Mouse (Mus musculus) neural tube, embryonic 13.5 days (tissue): ENCODE measurements around the gene Sgsm2. TPM values are rescaled to one million over a fixed set of nuclear protein-coding genes. Genes with fewer than 3 reads are reported as not detected.

ENCODE experiments used
- ATAC-seq: fragments of 200-750 bp; cut with Nextera tagmentation; 2 replicates; pipeline ENCODE4 v1.8.0; 2017; ENCODE audit warnings: low read depth, mild to moderate bottlenecking, moderate TSS enrichment, moderate library complexity
- H3K27ac ChIP-seq: fragments of 300-500 bp; sonication (generic); replicated peaks from 2 replicates; pipeline ENCODE4 v1.5.1; 2015; ENCODE audit warnings: moderate library complexity, mild to moderate bottlenecking, inconsistent platforms
- H3K27me3 ChIP-seq: fragments of 300-500 bp; sonication (generic); 2 replicates; pipeline ENCODE4 v1.6.1; 2015; ENCODE audit warnings: mild to moderate bottlenecking, inconsistent platforms
- H3K36me3 ChIP-seq: fragments of 300-500 bp; sonication (generic); 2 replicates; pipeline ENCODE4 v1.6.1; 2015; ENCODE audit warnings: mild to moderate bottlenecking, inconsistent platforms
- H3K4me1 ChIP-seq: fragments of 300-500 bp; sonication (generic); replicated peaks from 2 replicates; pipeline ENCODE4 v1.6.1; 2015; ENCODE audit warnings: inconsistent platforms
- H3K4me2 ChIP-seq: fragments of 300-500 bp; sonication (generic); 2 replicates; pipeline ENCODE4 v1.6.1; 2015; ENCODE audit warnings: inconsistent platforms, mild to moderate bottlenecking, moderate library complexity
- H3K4me3 ChIP-seq: fragments of 300-500 bp; sonication (generic); 2 replicates; pipeline ENCODE4 v1.5.1; 2015; ENCODE audit warnings: mild to moderate bottlenecking, inconsistent platforms
- H3K9ac ChIP-seq: fragments of 300-500 bp; sonication (generic); 2 replicates; pipeline ENCODE4 v1.6.1; 2015; ENCODE audit warnings: moderate library complexity, mild to moderate bottlenecking, inconsistent platforms
- H3K9me3 ChIP-seq: fragments of 300-500 bp; sonication (generic); 2 replicates; pipeline ENCODE4 v1.6.1; 2016; ENCODE audit warnings: inconsistent platforms
- WGBS: fragments of 180-500 bp; shearing (Covaris S2); methylation state at CpG from one replicate; pipeline ENCODE4 v1.1.7; 2015; 5-methylcytosine and 5-hydroxymethylcytosine counted together
- polyA plus RNA-seq: library from polyadenylated mRNA; unstranded; fragments of >200 nt; fragmentation: Nextera tagmentation; extraction: Ambion mirVana; gene quantifications from 2 replicates; pipeline ENCODE4 v1.2.1, GENCODE M21; 2015

Gene Sgsm2
- 17.1 and 19.7 TPM in 2 replicates for polyA plus RNA-seq

- Histone ChIP-seq H3K27ac (peak within 1 kb of the TSS; percentile 94), H3K9me3 (no peaks in the 10 kb centered on the region), H3K4me2 (peak within 1 kb of the TSS; percentile 90), H3K9ac (peak within 1 kb of the TSS; percentile 93), H3K27me3 (no peaks in the 10 kb centered on the region), H3K36me3 (peaks cover 28% of the 10 kb centered on the region), H3K4me1 (peaks cover 51% of the 10 kb centered on the region), H3K4me3 (peak within 1 kb of the TSS; percentile 90)
- peak; percentile 81 for ATAC-seq
- under 1% methylated on average over 68 of the region's 74 CpGs for WGBS
These were observed at the start of gene Sgsm2 for GRCm38 (mm10) chr11:74896901-74897677. Gene Sgsm2, minus strand, starts transcription at chr11:74897060.

DNA sequence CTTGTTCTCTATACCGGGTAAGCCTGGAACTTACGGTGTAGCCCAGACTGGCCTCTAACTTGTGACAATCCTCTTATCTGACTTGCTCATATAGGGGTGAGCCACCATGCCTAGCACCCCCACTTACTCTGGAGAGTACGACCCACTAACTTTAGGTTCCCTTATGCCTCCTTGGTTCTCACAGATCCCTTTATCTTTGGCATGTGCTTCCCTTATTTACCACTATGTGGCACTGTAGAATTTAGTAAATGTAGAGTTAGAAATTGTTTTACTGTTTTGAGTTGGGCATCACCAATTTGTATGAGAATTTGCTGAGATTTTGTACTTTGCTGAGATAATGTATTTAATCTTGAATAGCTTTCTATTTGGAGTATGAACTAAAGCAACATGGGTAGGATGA lies 49.5 kb upstream of the Sgsm2 start:
- Histone ChIP-seq H3K27me3 (no peaks in the 10 kb centered on the region), H3K9me3 (no peaks in the 10 kb centered on the region), H3K4me3 (no peak overlapping the region), H3K36me3 (peaks cover 56% of the 10 kb centered on the region), H3K4me1 (no peaks in the 10 kb centered on the region), H3K4me2 (no peak overlapping the region), H3K27ac (no peak overlapping the region), H3K9ac (no peak overlapping the region)
- WGBS, result 82% methylated on average over 3 of the region's 3 CpGs
- no peak for ATAC-seq

DNA sequence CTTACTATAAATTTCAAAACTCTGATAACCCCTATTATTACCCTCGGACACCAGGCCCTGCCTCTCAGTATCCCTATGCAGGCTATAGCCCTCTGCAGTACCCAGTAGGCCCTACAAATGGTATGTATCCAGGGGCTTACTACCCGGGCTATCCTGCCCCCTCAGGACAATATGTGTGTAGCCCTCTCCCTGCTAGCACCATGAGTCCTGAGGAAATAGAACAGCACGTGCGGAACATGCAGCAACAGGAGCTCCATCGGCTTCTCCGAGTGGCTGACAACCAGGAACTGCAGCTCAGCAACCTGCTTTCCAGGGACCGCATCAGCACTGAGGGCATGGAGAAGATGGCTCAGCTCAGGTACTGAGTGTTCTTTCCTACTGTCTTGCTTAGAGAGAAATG lies 33.5 kb upstream of the Sgsm2 start:
- Histone ChIP-seq H3K4me1 (peaks cover 14% of the 10 kb centered on the region), H3K36me3 (peaks cover 57% of the 10 kb centered on the region), H3K27me3 (no peaks in the 10 kb centered on the region), H3K9me3 (no peaks in the 10 kb centered on the region), H3K9ac (no peak overlapping the region), H3K4me2 (no peak overlapping the region), H3K4me3 (no peak overlapping the region), H3K27ac (no peak overlapping the region)
- WGBS, result 93% methylated on average over 7 of the region's 7 CpGs
- no peak for ATAC-seq

GRCm38 (mm10) chr11:74929111-74929510 lies 32.3 kb upstream of the Sgsm2 start:
- no peak for ATAC-seq

DNA sequence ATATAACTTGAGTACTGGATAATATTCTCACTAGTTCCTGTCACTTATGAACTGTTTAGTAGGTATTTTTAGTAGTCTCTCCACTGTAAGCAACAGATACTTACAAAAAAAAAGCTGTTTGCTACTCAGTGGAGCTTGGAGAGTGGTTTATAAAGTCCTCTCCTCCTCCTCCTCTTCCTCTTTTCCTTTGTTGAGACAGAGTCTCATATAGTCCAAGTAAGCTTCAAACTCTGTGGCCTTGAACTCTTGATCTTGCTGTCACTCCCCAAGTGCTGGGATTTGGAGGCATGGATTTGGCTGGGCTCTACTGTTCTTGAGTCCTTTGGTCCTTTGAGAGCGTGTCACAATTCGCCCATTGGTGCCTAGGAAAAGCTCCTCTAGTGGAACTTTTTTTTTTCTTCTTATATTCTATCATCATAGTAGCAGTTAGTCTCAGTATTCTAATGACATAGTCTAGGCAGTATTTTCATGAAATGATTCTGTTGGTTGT lies 30.4 kb upstream of the Sgsm2 start:
- H3K9me3 ChIP-seq, result no peaks in the 10 kb centered on the region
- H3K27me3 ChIP-seq, result no peaks in the 10 kb centered on the region
- H3K9ac ChIP-seq, result no peak overlapping the region
- peak overlapping the region; percentile 96; the same call in 1 of the 2 replicates for H3K4me3 ChIP-seq
- H3K27ac ChIP-seq, result no peak overlapping the region
- ATAC-seq, result no peak
- WGBS, result 94% methylated on average over 2 of the region's 2 CpGs
- peaks cover 26% of the 10 kb centered on the region for H3K36me3 ChIP-seq
- 0 out of 2 replicates have a peak overlapping the region, but pooled peaks have one; percentile 14 for H3K4me2 ChIP-seq
- peaks cover 24% of the 10 kb centered on the region for H3K4me1 ChIP-seq

More at GRCm38 (mm10) chr11:74929111-74929510, 32.3 kb upstream of the Sgsm2 start:
- no peak overlapping the region for H3K27ac ChIP-seq
- no peaks in the 10 kb centered on the region for H3K27me3 ChIP-seq
- no peak overlapping the region for H3K4me2 ChIP-seq
- 79% methylated on average over 4 of the region's 4 CpGs for WGBS
- H3K9me3 ChIP-seq, result no peaks in the 10 kb centered on the region
- H3K4me3 ChIP-seq, result no peak overlapping the region
- no peak overlapping the region for H3K9ac ChIP-seq
- peaks cover 23% of the 10 kb centered on the region for H3K4me1 ChIP-seq
- H3K36me3 ChIP-seq, result peaks cover 44% of the 10 kb centered on the region

- peak overlapping the region; percentile 96 for H3K4me3 ChIP-seq
- no peaks in the 10 kb centered on the region for H3K9me3 ChIP-seq
- peaks cover 21% of the 10 kb centered on the region for H3K36me3 ChIP-seq
- peak; percentile 24; the same call in 1 of the 2 replicates for ATAC-seq
- H3K4me1 ChIP-seq, result peaks cover 24% of the 10 kb centered on the region
- WGBS, result 7% methylated on average over 11 of the region's 11 CpGs
- H3K27ac ChIP-seq, result peak overlapping the region; percentile 98
- H3K4me2 ChIP-seq, result peak overlapping the region; percentile 69
- no peaks in the 10 kb centered on the region for H3K27me3 ChIP-seq
- H3K9ac ChIP-seq, result peak overlapping the region; percentile 94
These were observed 29.6 kb upstream of the Sgsm2 start for GRCm38 (mm10) chr11:74926388-74927005.

- peak; percentile 95 for ATAC-seq
These were observed 28.9 kb upstream of the Sgsm2 start, which contains the start of the genes Smg6 and Srr for GRCm38 (mm10) chr11:74925577-74926387. Gene Smg6, plus strand, starts transcription at chr11:74925823. Gene Srr, minus strand, starts transcription at chr11:74925948.

GRCm38 (mm10) chr11:74924149-74924548 lies 27.3 kb upstream of the Sgsm2 start:
- peaks cover 7% of the 10 kb centered on the region for H3K36me3 ChIP-seq
- H3K27ac ChIP-seq, result no peak overlapping the region
- no peak for ATAC-seq
- 0 out of 2 replicates have a peak overlapping the region, but pooled peaks have one; percentile 69 for H3K4me2 ChIP-seq
- no peaks in the 10 kb centered on the region for H3K9me3 ChIP-seq
- H3K4me1 ChIP-seq, result peaks cover 24% of the 10 kb centered on the region
- no peak overlapping the region for H3K9ac ChIP-seq
- H3K27me3 ChIP-seq, result no peaks in the 10 kb centered on the region
- WGBS, result 62% methylated on average over 4 of the region's 4 CpGs
- H3K4me3 ChIP-seq, result no peak overlapping the region

More at GRCm38 (mm10) chr11:74925577-74926387, 28.9 kb upstream of the Sgsm2 start, which contains the start of the genes Smg6 and Srr:
- peak within 1 kb of the TSS; percentile 98 for H3K27ac ChIP-seq
- peaks cover 24% of the 10 kb centered on the region for H3K4me1 ChIP-seq
- WGBS, result under 1% methylated on average over 86 of the region's 88 CpGs
- peak within 1 kb of the TSS; percentile 94 for H3K9ac ChIP-seq
- H3K4me3 ChIP-seq, result peak within 1 kb of the TSS; percentile 96
- peaks cover 18% of the 10 kb centered on the region for H3K36me3 ChIP-seq
- no peaks in the 10 kb centered on the region for H3K9me3 ChIP-seq
- H3K27me3 ChIP-seq, result no peaks in the 10 kb centered on the region
- peak within 1 kb of the TSS; percentile 69 for H3K4me2 ChIP-seq

DNA sequence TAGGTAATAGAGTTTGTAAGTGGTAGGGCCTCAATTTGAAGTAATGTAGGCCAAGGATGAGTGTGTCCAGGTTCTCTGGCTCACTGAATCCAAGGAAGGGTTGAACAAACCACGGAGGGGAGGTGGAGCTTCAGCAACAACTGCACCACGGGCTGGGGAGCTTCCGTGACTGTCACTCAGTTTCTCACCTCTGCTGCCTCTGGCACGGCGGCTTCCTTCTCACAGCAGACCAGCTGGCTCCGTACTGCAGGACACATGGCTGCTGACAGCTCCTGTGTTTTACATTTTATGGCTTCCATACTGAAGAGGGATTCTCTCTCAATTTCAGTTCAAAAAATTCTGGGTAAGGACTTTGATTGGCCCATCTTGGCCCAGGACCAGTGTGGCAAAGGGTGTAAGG lies 22.4 kb upstream of the Sgsm2 start:
- no peaks in the 10 kb centered on the region for H3K9me3 ChIP-seq
- peaks cover 21% of the 10 kb centered on the region for H3K36me3 ChIP-seq
- no peak overlapping the region for H3K9ac ChIP-seq
- no peaks in the 10 kb centered on the region for H3K27me3 ChIP-seq
- no peak overlapping the region for H3K4me2 ChIP-seq
- H3K4me1 ChIP-seq, result peaks cover 2% of the 10 kb centered on the region
- WGBS, result 77% methylated on average over 6 of the region's 6 CpGs
- H3K27ac ChIP-seq, result no peak overlapping the region
- no peak overlapping the region for H3K4me3 ChIP-seq
- ATAC-seq, result no peak

DNA sequence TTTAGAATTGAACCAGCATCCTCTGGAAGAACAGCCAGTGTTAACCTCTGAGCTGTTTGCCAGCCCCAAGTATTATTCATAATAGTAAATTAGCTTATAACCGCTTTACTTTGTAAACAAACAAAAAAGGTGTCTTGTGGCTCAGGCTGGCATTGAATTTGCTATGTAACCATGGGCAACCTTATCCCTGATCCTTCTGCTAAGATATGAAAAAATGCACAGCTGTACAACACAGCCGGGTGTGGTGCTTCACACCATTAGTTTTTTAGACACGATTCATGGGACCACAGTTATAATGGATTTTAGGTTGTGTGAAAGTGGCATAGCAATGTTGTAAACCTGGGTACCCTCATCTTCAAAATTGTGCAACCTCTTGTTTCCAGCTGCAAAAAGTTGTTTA lies 15.6 kb upstream of the Sgsm2 start:
- peaks cover 28% of the 10 kb centered on the region for H3K36me3 ChIP-seq
- no peak for ATAC-seq
- H3K4me2 ChIP-seq, result no peak overlapping the region
- no peaks in the 10 kb centered on the region for H3K27me3 ChIP-seq
- WGBS, result 93% methylated on average over 3 of the region's 3 CpGs
- no peak overlapping the region for H3K9ac ChIP-seq
- H3K4me1 ChIP-seq, result no peaks in the 10 kb centered on the region
- H3K4me3 ChIP-seq, result no peak overlapping the region
- H3K27ac ChIP-seq, result no peak overlapping the region
- H3K9me3 ChIP-seq, result no peaks in the 10 kb centered on the region

GRCm38 (mm10) chr11:74909978-74910377 lies 13.1 kb upstream of the Sgsm2 start:
- Histone ChIP-seq H3K27me3 (no peaks in the 10 kb centered on the region), H3K9me3 (no peaks in the 10 kb centered on the region), H3K9ac (no peak overlapping the region), H3K4me2 (no peak overlapping the region), H3K36me3 (peaks cover 52% of the 10 kb centered on the region), H3K4me1 (no peaks in the 10 kb centered on the region), H3K4me3 (no peak overlapping the region), H3K27ac (no peak overlapping the region)
- ATAC-seq, result no peak
- 94% methylated on average over 4 of the region's 4 CpGs for WGBS
